In the genomic region with DNA sequence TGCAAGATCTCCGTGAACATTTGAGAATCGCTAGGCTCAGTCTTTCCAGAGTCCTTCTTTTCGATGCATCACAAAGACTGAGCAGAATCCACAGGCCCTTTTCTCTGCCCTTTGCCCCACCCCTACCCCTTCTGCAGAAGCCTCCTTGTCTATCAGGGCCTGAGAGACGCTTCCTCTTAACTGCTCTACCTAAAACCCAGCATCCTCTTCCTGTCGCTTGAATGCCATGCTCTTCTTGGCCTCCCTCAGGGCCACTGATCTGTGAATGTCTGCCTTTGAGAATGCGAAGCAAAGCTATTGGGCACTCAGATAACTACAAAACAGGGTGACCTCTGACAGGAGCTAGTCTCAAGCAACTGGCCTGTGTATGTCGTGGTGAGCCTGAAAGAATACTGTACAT, we compare ENCODE assay signal across 10 mouse cellular contexts.
DNase-seq lines count a peak whose midpoint lies in the region; ATAC-seq and TF ChIP-seq lines count a peak whose summit lies in the region.
"Had no signal": no experiment of that assay in that cellular context is flagged by ENCODE, and none has a peak within 500 bp of the region (broad histone marks: within the 10 kb centered on the region; RNA-seq: fewer than 3 reads in every experiment).

No protein-coding gene starts in this region.

- H3K4me1 ChIP-seq in intestine, embryonic 16.5 days (ENCODE audit: control insufficient read depth, insufficient read depth, low read length), result 0 out of 2 replicates have a peak, but pooled peaks cover 3% of the 10 kb centered on the region
- no peaks in the 10 kb centered on the region; the same call in 1 of the 2 replicates for H3K4me1 ChIP-seq in hindbrain, embryonic 12.5 days
- H3K4me1 ChIP-seq: hindbrain, embryonic 15.5 days had no signal

- WGBS in intestine, embryonic 16.5 days, result 75% methylated on average over 7 of the region's 7 CpGs
- 59% methylated on average over 7 of the region's 7 CpGs for WGBS in hindbrain, embryonic 12.5 days

- no peak overlapping the region for H3K4me2 ChIP-seq in intestine, embryonic 16.5 days (ENCODE audit: low read depth, low read length)
- no peak overlapping the region for H3K4me2 ChIP-seq in hindbrain, embryonic 12.5 days (replicated peaks)
- H3K4me2 ChIP-seq: embryonic facial prominence, embryonic 13.5 days; hindbrain, embryonic 15.5 days had no signal

- H3K27ac ChIP-seq in intestine, embryonic 16.5 days (ENCODE audit: low read length), result peak overlapping the region; percentile 71
- no peak overlapping the region for H3K27ac ChIP-seq in gastrocnemius, adult 2 months
- no peak overlapping the region for H3K27ac ChIP-seq in hindbrain, embryonic 12.5 days
- H3K27ac ChIP-seq: embryonic facial prominence, embryonic 13.5 days; hindbrain, embryonic 15.5 days had no signal

- no peaks in the 10 kb centered on the region for H3K27me3 ChIP-seq in intestine, embryonic 16.5 days (replicated peaks; ENCODE audit: control insufficient read depth, insufficient read depth, low read length)
- H3K27me3 ChIP-seq in hindbrain, embryonic 12.5 days, result no peaks in the 10 kb centered on the region
- H3K27me3 ChIP-seq: embryonic facial prominence, embryonic 13.5 days; hindbrain, embryonic 15.5 days had no signal

- no peak for ATAC-seq in intestine, embryonic 16.5 days
- ATAC-seq in hindbrain, embryonic 12.5 days (ENCODE audit: low FRiP score), result no peak

- H3K9ac ChIP-seq in intestine, embryonic 16.5 days (ENCODE audit: low read depth, low read length), result no peak overlapping the region
- no peak overlapping the region for H3K9ac ChIP-seq in hindbrain, embryonic 12.5 days
- H3K9ac ChIP-seq: embryonic facial prominence, embryonic 13.5 days; hindbrain, embryonic 15.5 days had no signal

- H3K9me3 ChIP-seq in intestine, embryonic 16.5 days (ENCODE audit: control insufficient read depth, low read length), result no peaks in the 10 kb centered on the region
- no peaks in the 10 kb centered on the region for H3K9me3 ChIP-seq in hindbrain, embryonic 12.5 days (replicated peaks)
- H3K9me3 ChIP-seq: embryonic facial prominence, embryonic 13.5 days; hindbrain, embryonic 15.5 days had no signal

- peak; percentile 15 for DNase-seq in heart, adult 18-20 months
- DNase-seq in heart, postnatal 4 days, result no peak
- DNase-seq in B cell, adult 2 months, result peak; percentile 76
- DNase-seq in spleen, postnatal 14 days (ENCODE audit: low spot score in 2 of 2), result peak; percentile 16 to 18
- no peak for DNase-seq in kidney, postnatal 10 days
- DNase-seq in gastrocnemius, adult 2 months, result no peak

- no peaks in the 10 kb centered on the region for H3K36me3 ChIP-seq in intestine, embryonic 16.5 days (ENCODE audit: control insufficient read depth, insufficient read depth, low read length)
- H3K36me3 ChIP-seq in hindbrain, embryonic 12.5 days, result no peaks in the 10 kb centered on the region
- H3K36me3 ChIP-seq: embryonic facial prominence, embryonic 13.5 days; hindbrain, embryonic 15.5 days had no signal

- H3K4me3 ChIP-seq in intestine, embryonic 16.5 days (ENCODE audit: low read length), result no peak overlapping the region
- H3K4me3 ChIP-seq in gastrocnemius, adult 2 months, result no peak overlapping the region
- H3K4me3 ChIP-seq in hindbrain, embryonic 12.5 days, result no peak overlapping the region
- H3K4me3 ChIP-seq: embryonic facial prominence, embryonic 13.5 days; hindbrain, embryonic 15.5 days had no signal

- TF ChIP-seq CTCF in gastrocnemius, adult 2 months (IDR thresholded peaks at IDR 0.05), result no peak

- intact Hi-C loops in gastrocnemius, adult 2 months (cut with DNase I), result no loop called here

Comparison
In these comparisons a context has a peak if more than half of its experiments do, and no peak if none do; other contexts are left out.
1. DNase-seq: peak in heart, adult 18-20 months (2 of 2), B cell, adult 2 months (2 of 2) and spleen, postnatal 14 days (2 of 2); none in heart, postnatal 4 days (single experiment), kidney, postnatal 10 days (single experiment) and gastrocnemius, adult 2 months (single experiment).